Mouse (Mus musculus) left cerebral cortex, adult 2 months (tissue): Measurements from ENCODE around the gene Klf8. TPM values are rescaled to one million over a fixed set of nuclear protein-coding genes. Genes with fewer than 3 reads are reported as not detected.

Experiments
- DNase-seq, 2 experiments: peaks; one replicate each; pipeline ENCODE4 v3.0.0; 2021 to 2022; ENCODE audit warnings: low spot score in 2 of 2, mixed read lengths in 1 of 2; ENCODE audit errors: extremely low spot score in 1 of 2
- H3K27ac ChIP-seq: fragments of 200-600 bp; 2 replicates; pipeline ENCODE4 v1.8.1; 2022
- H3K4me3 ChIP-seq: fragments of 200-600 bp; 2 replicates; pipeline ENCODE4 v1.8.1; 2022
- CTCF ChIP-seq: fragments of 200-600 bp; IDR thresholded peaks from 2 replicates; pipeline ENCODE4 v1.8.1; 2022; ENCODE audit warnings: antibody characterized with exemption, mild to moderate bottlenecking, moderate library complexity
- intact Hi-C: fragments of 180-260 bp; cut with DNase I; formaldehyde crosslinking; loops from one replicate; pipeline ENCODE4 v1.15.1; 2025
- total RNA-seq, 2 experiments: library from RNA; stranded (reverse); gene quantifications; 2 replicates each; pipeline ENCODE4 v1.2.3; 2021

Gene Klf8
- total RNA-seq, 2 experiments from 2014 or later, result 4.6 to 5.5 TPM

DNA sequence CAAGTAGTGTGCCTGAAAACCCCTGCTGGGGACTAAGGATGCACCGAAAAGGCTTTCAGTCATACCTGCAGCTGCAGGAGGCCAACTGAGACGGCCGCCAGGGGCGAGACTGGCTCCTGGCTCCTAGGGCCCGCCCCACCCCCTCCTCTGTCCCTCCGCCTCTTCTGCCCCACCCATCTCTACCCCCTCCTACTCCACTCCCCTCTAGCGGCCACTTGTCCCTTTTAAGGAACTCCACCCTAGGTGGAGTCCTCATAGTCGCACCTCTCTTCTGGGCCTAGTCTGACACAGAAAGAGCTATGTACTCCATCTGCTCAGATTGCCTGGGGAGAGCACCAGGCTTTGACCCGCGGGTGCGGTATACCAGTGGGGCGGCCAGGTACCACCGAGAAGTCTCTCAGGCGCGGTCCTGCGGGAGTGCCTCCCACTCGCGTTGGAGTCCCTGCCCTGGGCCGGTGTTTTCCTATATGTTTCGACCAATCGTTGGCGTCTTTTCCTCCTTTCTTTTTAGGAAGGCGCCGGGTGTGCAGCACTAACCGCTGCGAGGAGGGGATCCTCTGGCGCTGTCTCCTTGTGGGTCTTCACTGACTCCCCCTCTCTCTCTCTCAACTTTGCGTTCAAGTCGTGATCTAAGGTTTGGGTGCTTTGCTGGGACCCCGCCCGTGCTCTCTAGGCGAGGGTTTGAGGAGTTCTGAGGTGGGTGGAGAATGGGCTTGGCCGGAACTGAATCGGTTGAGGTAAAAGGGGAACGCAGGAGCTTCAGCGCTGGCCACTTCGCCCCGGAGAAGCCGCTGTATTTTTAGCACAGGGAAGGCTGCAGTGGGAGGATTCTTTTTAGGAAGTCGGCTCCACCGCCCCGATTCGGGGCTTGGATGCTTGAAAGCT is 122.3 kb downstream of the Klf8 start:
- Histone ChIP-seq H3K4me3 (peak overlapping the region; percentile 52), H3K27ac (peak overlapping the region; percentile 71)
- TF ChIP-seq CTCF, result peak; percentile 23
- intact Hi-C loops, result loop anchor here (5.0 to 10.0 kb wide), 2 partner anchors 122 to 435 kb away; partner anchors contain the start of gene Klf8
- peak; percentile 15 to 25 for DNase-seq

- DNase-seq, result peak in 1 of 2 experiments; percentile 9
- no peak for TF ChIP-seq CTCF
- intact Hi-C loops, result loop anchor here (5.0 to 10.0 kb wide), 2 partner anchors 123 to 435 kb away; partner anchors contain the start of gene Klf8
- Histone ChIP-seq H3K27ac (peak overlapping the region; percentile 71), H3K4me3 (peak overlapping the region; percentile 52)
Observed at GRCm38 (mm10) chrX:153360216-153360590, 122.9 kb downstream of the Klf8 start.

DNA sequence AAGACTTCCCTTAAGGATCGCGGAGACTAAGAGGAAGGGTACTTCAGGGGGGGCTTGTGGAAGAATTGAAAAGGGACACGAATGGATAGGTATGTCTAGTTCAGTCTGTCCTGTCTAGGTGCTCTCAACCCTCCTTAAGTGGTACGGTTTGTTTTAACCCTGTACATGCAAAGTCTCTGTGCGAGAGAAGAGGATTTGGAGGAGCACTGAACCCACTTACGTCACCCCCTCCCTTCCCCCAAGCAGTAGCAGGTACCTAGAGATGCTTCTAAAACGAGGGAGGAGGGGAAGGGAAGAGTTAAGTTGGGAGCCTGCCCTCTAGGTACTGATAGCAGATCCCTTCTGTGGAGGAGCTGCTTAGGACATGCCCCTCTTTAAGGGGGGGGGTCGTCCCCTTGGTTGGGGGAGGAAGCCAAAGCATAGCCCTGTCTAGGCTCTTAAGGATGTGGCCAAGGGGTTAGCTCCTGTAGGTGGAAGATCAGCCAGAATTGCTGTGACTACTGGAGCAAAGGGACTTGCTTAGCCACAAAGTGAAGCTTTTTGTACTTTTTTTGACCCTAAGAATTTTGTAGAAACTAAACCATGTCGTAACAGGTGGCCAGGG is 123.5 kb downstream of the Klf8 start:
- intact Hi-C loops, result loop anchor here (5.0 to 10.0 kb wide), 2 partner anchors 123 to 436 kb away; partner anchors contain the start of gene Klf8
- TF ChIP-seq CTCF, result no peak
- no peak for DNase-seq
- Histone ChIP-seq H3K27ac (peak overlapping the region; percentile 71), H3K4me3 (peak overlapping the region; percentile 52)

- Histone ChIP-seq H3K4me3 (no peak overlapping the region), H3K27ac (no peak overlapping the region)
- peak; percentile 63 for TF ChIP-seq CTCF
- intact Hi-C loops, result loop anchor here (5.0 to 10.0 kb wide), 2 partner anchors 214 to 442 kb away; no protein-coding TSS in a partner anchor
- DNase-seq, result peak; percentile 24 to 45
Observed at GRCm38 (mm10) chrX:153366754-153367153, 129.5 kb downstream of the Klf8 start.

GRCm38 (mm10) chrX:153369780-153370179 is 132.5 kb downstream of the Klf8 start:
- DNase-seq, result no peak
- TF ChIP-seq CTCF, result peak; percentile 48
- H3K27ac ChIP-seq, result no peak overlapping the region
- no peak overlapping the region for H3K4me3 ChIP-seq
- intact Hi-C loops, result loop anchor here (5.0 to 10.0 kb wide), 2 partner anchors 217 to 445 kb away; no protein-coding TSS in a partner anchor

DNA sequence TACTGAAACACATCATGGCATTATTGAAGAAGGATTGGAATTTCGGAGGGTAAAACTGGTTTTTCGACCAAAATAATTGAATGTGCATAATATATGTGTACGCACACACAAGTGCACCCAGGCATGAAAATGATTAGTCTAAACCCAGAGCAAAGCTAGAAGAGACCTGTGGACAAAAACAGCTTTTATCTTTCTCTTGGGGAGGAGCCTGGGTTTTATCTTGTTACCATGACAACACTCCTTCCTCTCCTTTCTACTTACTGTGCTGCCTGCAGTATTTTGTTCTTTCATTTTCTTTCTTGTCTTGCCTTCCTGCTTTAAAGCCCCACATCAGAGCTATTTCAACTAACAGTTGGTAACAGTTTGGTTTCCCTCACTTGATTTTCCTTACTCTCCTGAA is 137.8 kb downstream of the Klf8 start:
- TF ChIP-seq CTCF, result no peak
- Histone ChIP-seq H3K4me3 (no peak overlapping the region), H3K27ac (no peak overlapping the region; the same call in 1 of the 2 replicates)
- intact Hi-C loops, result no loop called here
- DNase-seq, result no peak

DNA sequence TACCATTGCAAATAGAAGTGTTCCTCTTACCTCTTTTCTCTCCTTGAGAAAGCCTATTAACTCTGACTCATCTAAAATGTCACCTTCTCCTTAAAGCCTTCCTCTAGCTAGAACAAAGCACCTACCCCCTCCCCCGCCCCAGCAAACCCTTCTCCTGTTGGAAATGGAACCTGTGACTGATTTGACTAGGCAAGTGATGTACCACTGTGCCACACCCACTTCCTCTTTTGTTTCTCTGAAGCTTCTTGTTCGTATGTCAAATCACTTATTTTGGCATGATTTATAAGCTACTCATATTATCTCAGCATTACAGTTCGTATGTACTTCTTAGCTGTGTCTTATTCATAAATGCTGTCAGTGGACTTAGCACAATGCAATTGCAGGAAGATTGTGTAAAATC is 144.5 kb downstream of the Klf8 start:
- intact Hi-C loops, result no loop called here
- TF ChIP-seq CTCF, result no peak
- no peak overlapping the region for H3K4me3 ChIP-seq
- no peak for DNase-seq
- H3K27ac ChIP-seq, result no peak overlapping the region

- Histone ChIP-seq H3K27ac (no peak overlapping the region), H3K4me3 (no peak overlapping the region)
- DNase-seq, result no peak
- intact Hi-C loops, result loop anchor here (1.0 to 2.0 kb wide), 2 partner anchors 110 to 318 kb away; partner anchors contain the start of gene Ubqln2
- TF ChIP-seq CTCF, result peak; percentile 71
Observed at GRCm38 (mm10) chrX:153389291-153389690, 152.0 kb downstream of the Klf8 start.

- no peak for TF ChIP-seq CTCF
Observed at GRCm38 (mm10) chrX:153417067-153417466, 179.8 kb downstream of the Klf8 start.

GRCm38 (mm10) chrX:153433659-153434293 is 196.5 kb downstream of the Klf8 start:
- DNase-seq, result peak in 1 of 2 experiments; percentile 5
- H3K27ac ChIP-seq, result no peak overlapping the region
- TF ChIP-seq CTCF, result no peak
- intact Hi-C loops, result no loop called here
- H3K4me3 ChIP-seq, result no peak overlapping the region

More at GRCm38 (mm10) chrX:153417067-153417466, 179.8 kb downstream of the Klf8 start:
- Histone ChIP-seq H3K4me3 (no peak overlapping the region), H3K27ac (no peak overlapping the region)
- DNase-seq, result no peak
- intact Hi-C loops, result no loop called here

GRCm38 (mm10) chrX:153439573-153439972 is 202.3 kb downstream of the Klf8 start:
- TF ChIP-seq CTCF, result no peak
- Histone ChIP-seq H3K4me3 (no peak overlapping the region), H3K27ac (no peak overlapping the region)
- intact Hi-C loops, result no loop called here
- no peak for DNase-seq
